Mouse (Mus musculus) adrenal gland, adult (tissue): ENCODE measurements around the gene Sh3pxd2a.
A peak's percentile ranks its signal among the peaks of the same experiment; 100 is the strongest.

ENCODE experiments used
- DNase-seq, 2 experiments: peaks; one replicate each; pipeline ENCODE4 v3.0.0; 2022 to 2023; ENCODE audit warnings: low spot score in 1 of 2; ENCODE audit not compliant: inconsistent age in 2 of 2

Gene Sh3pxd2a

GRCm38 (mm10) chr19:47285581-47285980 is 178.6 kb downstream of the Sh3pxd2a start:
- no peak for DNase-seq

- no peak for DNase-seq
Measured at GRCm38 (mm10) chr19:47282688-47283215, 181.4 kb downstream of the Sh3pxd2a start.

DNA sequence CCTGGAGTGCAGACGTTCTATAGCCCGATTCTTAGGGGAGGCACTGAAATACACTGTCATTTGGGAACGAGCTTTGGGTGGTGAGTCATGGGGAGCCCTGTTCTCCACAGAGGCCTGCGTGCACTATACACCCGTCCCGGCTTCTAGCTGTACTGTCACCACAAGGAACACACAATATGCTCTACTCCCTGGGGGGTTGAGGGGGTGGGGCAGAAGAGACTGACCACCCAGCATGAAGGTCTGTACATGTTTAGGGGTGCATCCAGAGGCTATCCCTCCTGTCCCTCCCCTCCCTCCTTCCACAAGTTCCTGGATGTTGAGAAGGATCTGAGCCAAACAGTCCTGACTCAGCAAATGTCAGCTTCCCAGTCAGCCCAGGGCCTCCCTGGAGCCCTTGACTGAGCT is 182.1 kb downstream of the Sh3pxd2a start:
- peak in 1 of 2 experiments; percentile 64 for DNase-seq

- peak; percentile 34 to 50 for DNase-seq
Measured at GRCm38 (mm10) chr19:47280894-47281293, 183.3 kb downstream of the Sh3pxd2a start.

- peak in 1 of 2 experiments; percentile 76 for DNase-seq
Measured at GRCm38 (mm10) chr19:47279788-47280532, 184.2 kb downstream of the Sh3pxd2a start.

DNA sequence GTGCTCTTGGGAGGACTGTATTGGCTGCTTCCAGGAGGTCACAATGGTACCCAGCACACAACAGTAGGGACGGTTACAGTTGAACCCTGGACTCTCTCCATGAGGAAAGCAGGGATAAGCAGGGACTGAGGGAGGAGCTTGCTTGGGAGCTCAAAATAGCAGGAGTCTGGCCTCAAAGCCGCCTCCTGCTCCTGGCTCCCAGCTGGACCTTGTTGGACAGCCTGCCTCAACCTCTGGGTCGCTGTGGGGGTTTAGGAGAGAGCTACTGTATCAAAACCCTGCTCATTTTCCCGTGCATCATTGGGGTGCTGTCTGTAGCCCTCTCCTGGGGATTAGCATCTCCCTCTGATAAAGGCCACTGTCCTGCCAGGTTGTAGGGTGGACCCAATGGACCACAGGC is 184.8 kb downstream of the Sh3pxd2a start:
- peak in 1 of 2 experiments; percentile 35 for DNase-seq

GRCm38 (mm10) chr19:47276730-47277129 is 187.5 kb downstream of the Sh3pxd2a start:
- peak in 1 of 2 experiments; percentile 45 for DNase-seq

- no peak for DNase-seq
Measured at GRCm38 (mm10) chr19:47270520-47270919, 193.7 kb downstream of the Sh3pxd2a start.

- DNase-seq: peak in 1 of 2 experiments; percentile 68
Measured at GRCm38 (mm10) chr19:47269729-47270128, 194.5 kb downstream of the Sh3pxd2a start.

GRCm38 (mm10) chr19:47267066-47267465 is 197.1 kb downstream of the Sh3pxd2a start:
- peak in 1 of 2 experiments; percentile 22 for DNase-seq

DNA sequence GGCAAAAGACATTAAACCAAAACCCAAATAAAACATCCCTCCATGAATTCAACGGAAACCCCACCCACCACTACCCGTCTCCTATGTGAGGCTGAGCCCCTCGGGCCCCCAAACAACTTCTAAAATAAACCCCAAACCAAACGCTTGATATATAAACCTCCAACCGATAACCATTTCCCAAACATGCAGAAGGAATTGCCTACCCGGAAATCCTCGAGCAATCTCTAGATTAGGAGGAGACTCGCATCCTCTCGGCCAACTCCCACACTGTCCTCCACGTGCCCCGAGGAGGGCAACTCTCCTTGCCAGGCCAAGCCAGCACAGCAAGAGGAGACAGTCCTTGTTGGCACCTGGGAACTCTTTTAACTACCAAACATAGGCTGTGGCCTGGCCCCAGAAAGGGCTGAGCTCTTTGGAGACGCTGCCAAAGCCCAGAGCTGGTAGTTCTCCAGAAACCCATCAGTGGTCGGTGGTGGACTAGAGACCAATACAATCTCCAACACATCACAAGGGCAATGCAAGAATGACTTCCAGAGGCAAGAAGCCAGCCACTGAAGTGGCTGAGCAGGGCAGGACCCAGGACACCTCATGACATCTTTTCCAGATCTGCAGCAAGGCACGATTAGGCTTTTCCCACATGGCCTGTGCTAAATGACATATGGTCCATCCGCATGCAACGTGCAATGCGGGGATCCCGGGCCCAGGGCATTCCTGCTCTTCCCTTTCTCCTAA is 198.0 kb downstream of the Sh3pxd2a start:
- no peak for DNase-seq

GRCm38 (mm10) chr19:47264322-47265092 is 199.7 kb downstream of the Sh3pxd2a start:
- DNase-seq: peak; percentile 75 to 91

- peak in 1 of 2 experiments; percentile 28 for DNase-seq
Measured at GRCm38 (mm10) chr19:47263621-47264020, 200.6 kb downstream of the Sh3pxd2a start.

- DNase-seq: no peak
Measured at GRCm38 (mm10) chr19:47261196-47261595, 203.0 kb downstream of the Sh3pxd2a start.

DNA sequence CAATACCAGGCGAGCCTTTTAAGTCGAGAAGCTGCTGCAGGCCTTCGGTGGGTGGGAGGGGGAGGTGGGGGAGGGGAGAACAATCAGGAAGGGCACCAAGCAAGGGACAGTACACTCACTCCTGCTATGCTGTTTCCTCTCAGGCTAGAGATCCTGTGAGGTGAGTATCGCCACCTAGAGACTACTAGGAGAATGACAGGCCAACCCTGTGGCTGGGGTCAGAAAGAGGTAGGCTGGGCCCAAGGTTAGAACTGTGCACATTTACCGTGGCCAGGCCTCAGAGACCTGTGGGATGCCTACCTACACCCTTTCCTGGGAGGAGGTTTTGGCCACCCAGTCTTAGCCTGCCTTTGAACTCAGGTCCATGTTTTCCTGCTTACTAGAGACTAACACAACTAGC is 204.6 kb downstream of the Sh3pxd2a start:
- DNase-seq: peak in 1 of 2 experiments; percentile 79

DNA sequence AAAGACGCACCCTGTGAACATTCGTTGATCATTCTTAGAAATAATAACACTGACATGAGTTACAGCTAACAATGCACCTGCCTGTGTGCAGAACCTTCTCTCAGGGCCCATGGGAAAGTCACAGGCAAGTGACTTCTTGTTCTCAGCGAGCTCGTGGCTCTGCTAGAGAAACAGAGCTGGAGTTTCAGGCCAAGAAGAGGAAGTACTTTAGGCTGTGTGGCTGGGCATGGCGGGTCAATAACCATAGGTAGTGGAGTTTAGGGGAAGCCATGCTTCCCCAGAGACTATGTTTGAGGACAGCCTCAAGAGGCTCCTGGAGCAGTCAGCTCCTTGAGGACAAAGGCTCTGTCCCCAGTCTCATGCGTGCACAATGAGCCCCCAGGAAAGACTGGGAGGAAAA is 208.3 kb downstream of the Sh3pxd2a start:
- DNase-seq: peak in 1 of 2 experiments; percentile 37

DNA sequence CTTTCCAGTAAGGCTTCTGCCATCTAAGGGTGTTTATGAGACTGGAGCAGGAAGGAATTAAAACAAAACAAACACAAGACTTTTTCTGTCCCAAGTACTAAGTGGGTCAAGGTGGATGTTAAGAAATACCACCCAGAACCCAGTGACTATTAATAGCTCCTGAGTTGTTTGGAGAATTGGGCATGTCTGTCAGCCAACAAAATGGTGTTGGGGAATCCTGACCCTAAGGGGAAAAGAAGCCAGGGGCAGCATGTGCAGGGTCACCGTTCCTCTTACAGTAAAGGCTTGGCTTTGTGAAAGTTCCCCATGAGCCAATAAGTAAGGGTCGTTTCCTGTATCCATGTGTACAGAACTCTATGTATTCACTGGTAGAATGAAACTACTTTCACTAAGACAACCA is 209.2 kb downstream of the Sh3pxd2a start:
- DNase-seq: peak in 1 of 2 experiments; percentile 63

DNA sequence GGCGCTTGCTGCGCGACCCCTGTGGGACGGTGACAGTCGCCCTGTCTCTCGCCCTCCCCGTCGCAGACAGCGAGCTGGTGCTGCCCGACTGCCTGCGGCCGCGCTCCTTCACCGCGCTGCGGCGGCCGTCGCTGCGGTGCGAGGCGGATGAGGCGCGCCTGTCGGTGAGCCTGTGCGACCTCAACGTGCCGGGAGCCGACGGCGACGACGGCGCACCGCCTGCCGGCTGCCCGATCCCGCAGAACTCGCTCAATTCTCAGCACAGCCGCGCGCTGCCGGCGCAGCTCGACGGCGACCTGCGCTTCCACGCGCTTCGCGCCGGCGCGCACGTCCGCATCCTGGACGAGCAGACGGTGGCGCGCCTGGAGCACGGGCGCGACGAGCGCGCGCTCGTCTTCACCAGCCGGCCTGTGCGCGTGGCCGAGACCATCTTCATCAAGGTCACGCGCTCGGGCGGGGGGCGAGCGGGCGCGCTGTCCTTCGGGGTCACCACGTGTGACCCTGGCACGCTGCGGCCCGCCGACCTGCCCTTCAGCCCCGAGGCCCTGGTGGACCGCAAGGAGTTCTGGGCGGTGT is 211.1 kb downstream of the Sh3pxd2a start:
- DNase-seq: no peak

DNA sequence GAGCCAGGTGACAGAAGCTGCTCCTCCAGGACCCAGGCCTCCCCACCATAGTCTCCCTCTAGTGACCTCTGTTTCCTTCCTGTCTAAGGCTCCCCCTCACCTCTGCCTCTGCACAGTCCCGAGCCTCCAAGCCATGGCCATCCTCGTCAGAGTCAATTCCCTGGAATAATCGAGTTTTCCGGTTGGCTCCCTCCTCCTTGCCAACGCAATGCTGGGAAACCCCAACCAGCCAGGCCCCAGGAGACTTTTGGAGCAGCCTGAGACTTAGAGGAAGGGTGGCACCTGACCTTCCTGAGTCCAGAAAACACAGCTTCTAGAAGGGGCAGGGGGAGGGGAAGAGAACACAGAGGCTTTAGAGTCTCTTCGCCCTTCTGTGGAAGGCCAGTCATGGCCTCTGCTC is 213.3 kb downstream of the Sh3pxd2a start:
- DNase-seq: peak in 1 of 2 experiments; percentile 34

- DNase-seq: peak in 1 of 2 experiments; percentile 29
Measured at GRCm38 (mm10) chr19:47248906-47249568, 215.2 kb downstream of the Sh3pxd2a start.
